Mouse (Mus musculus): ENCODE results near the gene Npc2. TPM values are rescaled to one million over a fixed set of nuclear protein-coding genes. Genes with fewer than 3 reads are reported as not detected.

The Npc2 gene
- polyA plus RNA-seq, 1 experiment from 2014 or later, result 75.0 TPM

DNA sequence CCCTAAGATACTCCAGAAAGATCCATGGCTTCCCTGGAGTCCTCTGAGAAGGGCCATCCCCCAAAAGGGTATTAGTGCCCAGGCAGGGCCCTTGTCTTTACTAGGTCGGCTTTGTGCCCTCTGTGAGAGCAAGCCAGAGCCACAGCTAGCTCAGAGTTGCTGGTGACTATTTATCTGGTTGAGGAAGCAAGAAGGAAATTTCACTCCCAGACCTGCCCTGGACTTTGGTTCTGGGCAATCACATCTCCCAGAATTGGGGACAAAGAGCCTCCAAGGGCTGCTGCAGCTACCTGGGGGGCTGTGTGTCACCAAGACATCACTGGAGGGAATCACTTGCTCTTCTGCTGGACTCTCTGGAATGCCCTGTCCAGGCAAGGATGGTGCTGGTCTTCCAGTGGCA lies 33.1 kb upstream of the Npc2 start:
- WGBS, result 69% methylated on average over 1 of the region's 1 CpGs
- H3K9me3 ChIP-seq, result no peaks in the 10 kb centered on the region
- H3K27ac ChIP-seq, result no peak overlapping the region
- no peaks in the 10 kb centered on the region for H3K27me3 ChIP-seq
- no peak overlapping the region for H3K4me3 ChIP-seq
- H3K4me2 ChIP-seq (replicated peaks), result no peak overlapping the region
- peaks cover 18% of the 10 kb centered on the region; the same call in 1 of the 2 replicates for H3K4me1 ChIP-seq
- no peaks in the 10 kb centered on the region for H3K36me3 ChIP-seq
- H3K9ac ChIP-seq, result no peak overlapping the region
- no peak for ATAC-seq (ENCODE audit: insufficient number of reproducible peaks, insufficient read depth, low FRiP score, low TSS enrichment)

DNA sequence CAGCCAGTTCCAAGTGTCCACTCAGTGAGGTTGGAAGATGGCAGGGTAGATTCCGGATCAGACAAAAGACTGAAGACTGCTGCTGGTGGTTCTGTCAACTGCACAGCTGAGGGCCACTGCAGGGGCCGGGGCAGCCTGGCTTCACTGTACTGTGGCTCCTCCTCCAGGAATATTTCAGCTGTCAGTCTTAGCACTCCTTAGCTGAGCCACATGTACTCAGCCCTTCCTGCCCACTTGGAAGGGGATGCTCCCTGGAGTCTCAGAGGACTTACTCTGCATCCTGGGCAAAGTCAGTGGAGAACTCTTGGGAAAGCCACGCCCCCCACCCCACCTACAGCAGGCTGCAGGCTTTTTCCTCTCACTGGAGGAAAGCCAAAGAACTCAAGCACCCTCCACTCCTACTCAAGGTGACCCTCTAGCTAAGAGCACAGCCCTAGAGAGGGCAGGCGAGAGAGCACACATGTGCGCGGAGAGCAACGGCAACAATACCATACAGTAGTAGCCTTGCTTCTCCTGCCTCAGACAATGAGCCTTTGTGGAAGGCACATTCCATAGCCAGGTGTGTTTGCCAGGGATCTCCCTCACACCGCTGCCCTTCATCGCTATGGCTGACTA lies 32.4 kb upstream of the Npc2 start:
- no peak overlapping the region for H3K27ac ChIP-seq
- H3K4me2 ChIP-seq (replicated peaks), result no peak overlapping the region
- no peak overlapping the region for H3K4me3 ChIP-seq
- no peaks in the 10 kb centered on the region for H3K27me3 ChIP-seq
- ATAC-seq (ENCODE audit: insufficient number of reproducible peaks, insufficient read depth, low FRiP score, low TSS enrichment), result no peak; the same call in 1 of the 2 replicates
- H3K36me3 ChIP-seq, result no peaks in the 10 kb centered on the region
- no peak overlapping the region for H3K9ac ChIP-seq
- peaks cover 18% of the 10 kb centered on the region; the same call in 1 of the 2 replicates for H3K4me1 ChIP-seq
- 52% methylated on average over 9 of the region's 9 CpGs for WGBS
- no peaks in the 10 kb centered on the region for H3K9me3 ChIP-seq

DNA sequence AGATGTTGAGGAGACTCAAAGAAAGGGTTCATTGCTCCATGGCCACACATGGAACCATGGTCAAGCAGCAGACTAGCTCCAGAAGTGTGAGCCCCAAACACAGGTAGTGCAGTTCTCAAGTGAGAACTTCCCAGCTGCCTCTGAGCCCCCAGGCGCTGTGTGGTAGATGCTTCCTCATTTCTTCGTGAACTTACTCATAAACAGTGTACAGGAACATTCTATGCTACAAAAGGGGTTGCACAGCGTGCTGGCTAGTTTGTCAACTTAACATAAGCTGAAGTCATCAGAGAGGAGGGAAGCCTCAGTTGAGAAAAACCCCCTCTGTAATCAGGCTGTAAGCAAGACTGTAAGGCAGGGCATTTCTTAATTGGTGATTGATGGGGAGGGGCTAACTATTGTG lies 29.7 kb upstream of the Npc2 start:
- H3K36me3 ChIP-seq, result no peaks in the 10 kb centered on the region
- no peaks in the 10 kb centered on the region for H3K27me3 ChIP-seq
- ATAC-seq (ENCODE audit: insufficient number of reproducible peaks, insufficient read depth, low FRiP score, low TSS enrichment), result no peak
- no peak overlapping the region for H3K4me3 ChIP-seq
- WGBS, result 84% methylated on average over 3 of the region's 3 CpGs
- H3K27ac ChIP-seq, result no peak overlapping the region
- H3K9me3 ChIP-seq, result no peaks in the 10 kb centered on the region
- H3K4me1 ChIP-seq, result peaks cover 18% of the 10 kb centered on the region; the same call in 1 of the 2 replicates
- no peak overlapping the region for H3K9ac ChIP-seq
- no peak overlapping the region for H3K4me2 ChIP-seq (replicated peaks)

DNA sequence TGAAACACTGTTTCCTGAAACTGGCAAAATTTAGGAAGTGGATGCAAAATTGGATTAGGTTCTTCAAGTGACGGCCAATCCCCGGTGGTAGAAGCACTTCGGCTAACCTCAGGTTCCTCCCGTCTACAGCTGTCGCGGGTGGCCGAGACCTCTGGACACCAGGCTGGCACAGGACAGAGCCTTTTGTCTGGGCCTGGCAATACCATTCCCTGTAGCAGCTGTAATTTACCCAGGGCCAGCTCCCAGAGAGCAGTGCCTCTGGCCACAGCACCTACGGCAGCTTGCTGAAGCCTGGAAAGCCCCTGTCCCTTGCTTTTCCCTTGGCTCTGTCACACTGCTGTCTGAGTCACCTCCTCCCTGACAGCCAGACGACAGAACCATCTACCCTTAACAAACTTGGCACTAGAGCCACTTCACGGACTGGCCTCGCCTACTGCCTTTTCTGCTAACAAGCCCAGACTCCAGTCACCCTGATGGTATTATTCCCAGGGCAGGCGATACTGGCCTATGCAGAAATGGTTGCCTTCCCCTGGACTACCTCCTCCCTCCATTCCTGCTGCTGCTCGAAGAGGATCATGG lies 28.7 kb upstream of the Npc2 start:
- no peaks in the 10 kb centered on the region for H3K9me3 ChIP-seq
- peaks cover 13% of the 10 kb centered on the region; the same call in 1 of the 2 replicates for H3K4me1 ChIP-seq
- H3K9ac ChIP-seq, result no peak overlapping the region
- H3K27ac ChIP-seq, result no peak overlapping the region
- no peaks in the 10 kb centered on the region for H3K27me3 ChIP-seq
- H3K36me3 ChIP-seq, result no peaks in the 10 kb centered on the region
- H3K4me3 ChIP-seq, result no peak overlapping the region
- WGBS, result 83% methylated on average over 13 of the region's 13 CpGs
- no peak for ATAC-seq (ENCODE audit: insufficient number of reproducible peaks, insufficient read depth, low FRiP score, low TSS enrichment)
- H3K4me2 ChIP-seq (replicated peaks), result no peak overlapping the region

DNA sequence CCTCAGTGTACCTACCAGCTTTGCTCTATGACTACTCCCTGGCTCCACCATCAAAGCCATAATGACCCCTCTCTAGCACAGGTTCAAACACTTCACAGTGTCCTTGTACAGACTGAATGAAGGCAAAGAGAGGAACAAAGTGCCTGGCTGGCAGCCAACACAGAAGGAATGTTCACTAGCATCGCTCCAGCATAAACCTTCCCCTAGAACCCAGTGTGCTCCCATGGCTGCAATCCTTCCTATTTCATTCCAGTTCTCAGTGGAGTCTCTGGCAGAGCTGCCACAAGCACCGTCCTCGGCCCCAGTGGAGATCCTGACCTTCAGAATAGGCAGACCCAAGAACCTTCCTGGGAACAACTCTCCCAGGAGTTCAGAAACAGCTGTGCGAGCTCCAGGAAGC lies 27.5 kb upstream of the Npc2 start:
- no peaks in the 10 kb centered on the region for H3K9me3 ChIP-seq
- H3K4me1 ChIP-seq, result 0 out of 2 replicates have a peak, but pooled peaks cover 5% of the 10 kb centered on the region
- WGBS, result 69% methylated on average over 4 of the region's 4 CpGs
- H3K9ac ChIP-seq, result no peak overlapping the region
- ATAC-seq (ENCODE audit: insufficient number of reproducible peaks, insufficient read depth, low FRiP score, low TSS enrichment), result no peak
- H3K4me2 ChIP-seq (replicated peaks), result no peak overlapping the region
- H3K4me3 ChIP-seq, result no peak overlapping the region
- H3K27me3 ChIP-seq, result no peaks in the 10 kb centered on the region; the same call in 1 of the 2 replicates
- no peaks in the 10 kb centered on the region for H3K36me3 ChIP-seq
- H3K27ac ChIP-seq, result no peak overlapping the region

DNA sequence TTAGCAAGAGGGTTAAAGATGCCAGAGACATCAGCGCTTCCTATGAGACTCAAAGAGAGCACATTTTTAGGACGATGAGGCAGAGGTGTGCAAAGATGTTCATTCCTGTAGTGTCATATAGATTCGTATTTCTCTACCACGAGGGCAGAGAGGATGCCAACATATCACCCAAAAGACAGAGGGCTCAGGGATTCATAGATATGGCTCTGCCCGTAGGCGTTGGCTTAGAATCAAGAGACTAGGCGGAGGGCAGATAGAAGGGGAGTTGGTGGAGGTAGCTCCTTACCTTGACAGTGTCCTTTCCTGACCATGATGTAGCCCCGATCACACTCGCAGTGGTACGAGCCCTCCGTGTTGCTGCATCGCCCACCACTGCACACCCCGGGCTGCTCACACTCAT lies 26.1 kb upstream of the Npc2 start:
- no peak overlapping the region for H3K9ac ChIP-seq
- no peaks in the 10 kb centered on the region; the same call in 1 of the 2 replicates for H3K27me3 ChIP-seq
- H3K9me3 ChIP-seq, result no peaks in the 10 kb centered on the region
- H3K4me3 ChIP-seq, result no peak overlapping the region
- WGBS, result 91% methylated on average over 13 of the region's 13 CpGs
- H3K4me2 ChIP-seq (replicated peaks), result no peak overlapping the region
- ATAC-seq (ENCODE audit: insufficient number of reproducible peaks, insufficient read depth, low FRiP score, low TSS enrichment), result no peak
- H3K36me3 ChIP-seq, result no peaks in the 10 kb centered on the region
- no peaks in the 10 kb centered on the region for H3K4me1 ChIP-seq
- H3K27ac ChIP-seq, result no peak overlapping the region

DNA sequence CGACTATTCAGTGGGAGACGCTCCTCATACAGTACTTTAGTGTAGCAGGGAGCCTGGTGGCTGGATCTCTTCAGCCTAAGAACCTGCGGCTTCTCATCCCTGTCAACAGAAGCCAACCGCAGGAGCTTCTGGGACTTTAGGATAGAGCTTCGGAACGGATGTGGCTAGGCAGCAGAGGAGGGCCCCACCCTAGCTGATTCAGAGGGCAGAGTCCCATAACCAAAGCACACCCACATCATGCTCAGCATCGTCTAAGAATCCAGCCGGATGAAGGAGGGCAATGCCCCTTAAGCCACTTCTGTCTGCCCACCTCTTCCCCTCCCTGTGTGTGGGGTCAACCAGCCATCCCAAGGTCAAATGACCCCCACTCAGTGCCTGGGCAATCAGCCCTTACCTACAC lies 21.7 kb upstream of the Npc2 start:
- Histone ChIP-seq H3K4me3 (no peak overlapping the region), H3K36me3 (no peaks in the 10 kb centered on the region), H3K27me3 (peaks cover 2% of the 10 kb centered on the region; the same call in 1 of the 2 replicates), H3K4me2 (replicated peaks) (no peak overlapping the region), H3K9me3 (no peaks in the 10 kb centered on the region), H3K4me1 (peaks cover 2% of the 10 kb centered on the region; the same call in 1 of the 2 replicates), H3K9ac (no peak overlapping the region), H3K27ac (no peak overlapping the region)
- 94% methylated on average over 8 of the region's 8 CpGs for WGBS
- ATAC-seq (ENCODE audit: insufficient number of reproducible peaks, insufficient read depth, low FRiP score, low TSS enrichment), result no peak

DNA sequence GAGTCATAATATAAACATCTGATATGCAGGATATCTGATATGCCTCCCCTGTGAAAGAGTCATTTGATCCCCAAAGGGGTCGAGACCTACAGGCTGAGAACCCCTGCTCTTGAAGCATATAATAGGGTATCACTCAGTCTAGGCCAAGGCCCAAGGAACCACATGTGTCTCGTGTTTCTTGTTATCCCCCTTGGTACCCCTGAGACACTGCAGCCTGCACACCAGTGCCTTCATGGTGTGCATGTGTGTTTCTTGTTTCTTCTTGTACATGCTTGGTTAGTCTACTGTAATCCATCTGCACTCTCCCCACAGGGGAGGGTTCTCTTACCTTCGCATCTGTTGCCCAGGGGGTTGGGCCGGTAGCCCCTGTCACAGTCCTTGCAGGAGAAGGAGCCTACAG lies 19.7 kb upstream of the Npc2 start:
- H3K9ac ChIP-seq, result no peak overlapping the region
- ATAC-seq (ENCODE audit: insufficient number of reproducible peaks, insufficient read depth, low FRiP score, low TSS enrichment), result no peak
- H3K4me1 ChIP-seq, result peaks cover 2% of the 10 kb centered on the region; the same call in 1 of the 2 replicates
- H3K36me3 ChIP-seq, result no peaks in the 10 kb centered on the region
- WGBS, result 65% methylated on average over 4 of the region's 4 CpGs
- no peak overlapping the region for H3K27ac ChIP-seq
- no peaks in the 10 kb centered on the region for H3K9me3 ChIP-seq
- no peak overlapping the region for H3K4me3 ChIP-seq
- H3K27me3 ChIP-seq, result peaks cover 2% of the 10 kb centered on the region; the same call in 1 of the 2 replicates
- H3K4me2 ChIP-seq (replicated peaks), result no peak overlapping the region

DNA sequence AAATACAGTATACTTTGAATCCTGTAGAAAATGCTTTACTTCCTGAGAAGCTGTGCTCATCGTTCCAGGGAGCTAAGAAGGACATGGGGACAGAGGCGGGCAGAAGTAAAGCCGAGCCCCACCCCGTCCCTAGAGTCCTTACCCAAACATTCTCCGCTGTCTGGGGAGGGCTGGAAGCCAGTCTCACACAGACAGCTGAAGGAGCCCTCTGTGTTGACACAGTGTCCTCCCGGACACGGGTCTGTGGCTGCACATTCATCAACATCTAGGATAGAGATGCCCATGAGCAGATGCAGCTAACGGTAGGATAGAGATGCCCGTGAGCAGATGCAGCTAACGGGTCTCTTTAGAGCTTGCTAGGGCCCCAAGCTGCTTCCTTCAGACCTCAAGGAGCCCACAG lies 17.9 kb upstream of the Npc2 start:
- H3K27ac ChIP-seq, result no peak overlapping the region
- no peaks in the 10 kb centered on the region for H3K36me3 ChIP-seq
- H3K27me3 ChIP-seq, result peaks cover 3% of the 10 kb centered on the region; the same call in 1 of the 2 replicates
- WGBS, result 64% methylated on average over 10 of the region's 10 CpGs
- H3K9me3 ChIP-seq, result no peaks in the 10 kb centered on the region
- H3K4me2 ChIP-seq (replicated peaks), result no peak overlapping the region
- H3K9ac ChIP-seq, result no peak overlapping the region
- ATAC-seq (ENCODE audit: insufficient number of reproducible peaks, insufficient read depth, low FRiP score, low TSS enrichment), result no peak
- H3K4me3 ChIP-seq, result no peak overlapping the region
- peaks cover 2% of the 10 kb centered on the region; the same call in 1 of the 2 replicates for H3K4me1 ChIP-seq

DNA sequence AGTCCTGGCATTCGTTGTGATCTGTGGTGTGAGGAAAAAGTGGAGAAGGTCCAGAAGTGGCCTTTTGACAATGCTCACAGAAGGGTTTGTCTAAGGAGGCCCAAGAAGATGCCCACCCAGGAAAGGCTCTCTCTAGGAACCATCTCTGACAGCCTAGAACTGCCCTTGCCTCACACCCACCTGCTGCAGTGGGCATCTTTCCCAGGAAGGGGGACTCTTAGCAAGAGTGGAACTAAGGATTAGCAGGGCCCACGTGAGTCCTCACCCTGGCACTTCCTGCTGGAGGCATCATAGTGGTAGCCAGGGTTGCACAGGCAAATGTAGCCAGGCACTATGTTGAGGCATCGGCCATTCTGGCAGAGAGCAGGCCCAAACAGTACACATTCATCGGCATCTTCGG lies 13.1 kb upstream of the Npc2 start:
- 69% methylated on average over 5 of the region's 5 CpGs for WGBS

DNA sequence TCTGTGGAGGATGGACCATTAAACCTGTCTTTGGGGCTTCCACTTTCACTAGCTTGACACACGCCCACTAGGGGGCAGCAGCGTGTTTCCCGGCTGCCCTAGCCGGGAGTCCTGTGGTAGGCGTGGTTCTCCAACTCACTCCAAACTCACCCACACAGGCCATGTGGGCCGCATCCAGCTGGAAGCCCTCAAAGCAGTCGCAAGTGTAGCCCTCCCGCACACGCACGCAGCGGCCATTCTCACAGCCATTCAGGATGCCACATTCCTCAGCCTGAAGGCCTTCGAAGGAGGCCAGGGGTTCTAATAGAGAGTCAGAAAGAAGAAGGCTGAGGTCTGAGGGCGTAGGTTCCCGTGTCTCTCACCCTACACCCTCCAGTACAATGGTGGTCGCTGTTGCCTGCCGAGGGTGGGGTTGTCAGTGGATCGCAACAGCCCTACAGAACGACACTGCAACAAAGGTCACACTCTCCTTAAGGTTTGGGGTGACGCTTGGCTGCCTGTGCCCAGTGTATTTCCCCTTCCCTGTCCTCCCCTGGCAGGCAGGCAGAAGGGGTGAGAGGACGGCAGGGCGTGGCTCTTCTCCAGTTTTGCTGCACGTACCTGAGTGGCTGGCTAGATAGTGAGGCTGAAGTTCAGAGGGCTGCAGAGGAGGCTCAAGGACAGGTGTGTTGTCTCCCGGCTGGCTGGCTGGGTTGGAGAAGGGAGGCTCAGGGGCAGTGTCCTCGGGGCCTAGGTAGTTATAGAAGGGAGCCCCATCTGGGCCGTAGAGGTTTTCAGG lies 11.8 kb upstream of the Npc2 start:
- Histone ChIP-seq H3K27me3 (0 out of 2 replicates have a peak, but pooled peaks cover 2% of the 10 kb centered on the region), H3K4me1 (peaks cover 4% of the 10 kb centered on the region; the same call in 1 of the 2 replicates), H3K9me3 (no peaks in the 10 kb centered on the region), H3K36me3 (no peaks in the 10 kb centered on the region), H3K4me3 (no peak overlapping the region), H3K27ac (no peak overlapping the region), H3K4me2 (replicated peaks) (peak overlapping the region; percentile 36), H3K9ac (peak overlapping the region; percentile 13; the same call in 1 of the 2 replicates)
- WGBS, result 31% methylated on average over 25 of the region's 25 CpGs
- ATAC-seq (ENCODE audit: insufficient number of reproducible peaks, insufficient read depth, low FRiP score, low TSS enrichment), result peak; percentile 72; the same call in 1 of the 2 replicates

More for the DNA sequence above, 13.1 kb upstream of the Npc2 start:
- H3K36me3 ChIP-seq, result no peaks in the 10 kb centered on the region
- H3K4me2 ChIP-seq (replicated peaks), result no peak overlapping the region
- H3K27ac ChIP-seq, result no peak overlapping the region
- H3K9me3 ChIP-seq, result no peaks in the 10 kb centered on the region
- H3K9ac ChIP-seq, result no peak overlapping the region
- no peak overlapping the region for H3K4me3 ChIP-seq
- peaks cover 6% of the 10 kb centered on the region; the same call in 1 of the 2 replicates for H3K4me1 ChIP-seq
- no peak for ATAC-seq (ENCODE audit: insufficient number of reproducible peaks, insufficient read depth, low FRiP score, low TSS enrichment)
- 0 out of 2 replicates have a peak, but pooled peaks cover 5% of the 10 kb centered on the region for H3K27me3 ChIP-seq

Data from embryonic facial prominence, embryonic 12.5 days (tissue).